Mouse (Mus musculus): ENCODE data around the gene 1190005I06Rik. TPM values are rescaled to one million over a fixed set of nuclear protein-coding genes. Genes with fewer than 3 reads are reported as not detected.

Gene 1190005I06Rik
- 2.4 and 3.8 TPM in 2 replicates for polyA plus RNA-seq (2015; fragmentation: Nextera tagmentation; extraction: Ambion mirVana)

- no peaks in the 10 kb centered on the region for H3K27me3 ChIP-seq (replicated peaks)
- H3K9ac ChIP-seq, result no peak within 1 kb of the TSS
- no peak within 1 kb of the TSS for H3K27ac ChIP-seq
- no peak within 1 kb of the TSS for H3K4me2 ChIP-seq
- no peak within 1 kb of the TSS for H3K4me3 ChIP-seq (replicated peaks)
- ATAC-seq (ENCODE audit: insufficient read depth, low FRiP score, low read depth), result no peak
- WGBS, result 57% methylated on average over 7 of the region's 7 CpGs
- no peaks in the 10 kb centered on the region for H3K9me3 ChIP-seq
- no peaks in the 10 kb centered on the region; the same call in 1 of the 2 replicates for H3K4me1 ChIP-seq
- H3K36me3 ChIP-seq, result no peaks in the 10 kb centered on the region
These were observed at the start of gene 1190005I06Rik for GRCm38 (mm10) chr8:120647532-120647931. Gene 1190005I06Rik (minus strand): TSS chr8:120647632.

GRCm38 (mm10) chr8:120696401-120697153, 49.1 kb upstream of the 1190005I06Rik start:
- H3K4me1 ChIP-seq, result peaks cover 38% of the 10 kb centered on the region
- WGBS, result 32% methylated on average over 13 of the region's 13 CpGs
- H3K4me2 ChIP-seq, result no peak overlapping the region
- no peak overlapping the region for H3K4me3 ChIP-seq (replicated peaks)
- H3K9ac ChIP-seq, result no peak overlapping the region
- H3K9me3 ChIP-seq, result no peaks in the 10 kb centered on the region
- no peaks in the 10 kb centered on the region for H3K36me3 ChIP-seq
- no peaks in the 10 kb centered on the region for H3K27me3 ChIP-seq (replicated peaks)
- peak overlapping the region; percentile 72 for H3K27ac ChIP-seq
- ATAC-seq (ENCODE audit: insufficient read depth, low FRiP score, low read depth), result peak; percentile 51; the same call in 1 of the 2 replicates

GRCm38 (mm10) chr8:120693861-120694493, 46.5 kb upstream of the 1190005I06Rik start:
- Histone ChIP-seq H3K27me3 (replicated peaks) (0 out of 2 replicates have a peak, but pooled peaks cover under 1% of the 10 kb centered on the region), H3K4me3 (replicated peaks) (0 out of 2 replicates have a peak overlapping the region, but pooled peaks have one; percentile 1), H3K36me3 (no peaks in the 10 kb centered on the region), H3K4me2 (peak overlapping the region; percentile 43), H3K9me3 (no peaks in the 10 kb centered on the region), H3K27ac (peak overlapping the region; percentile 63), H3K9ac (no peak overlapping the region; the same call in 1 of the 2 replicates), H3K4me1 (peaks cover 38% of the 10 kb centered on the region)
- ATAC-seq (ENCODE audit: insufficient read depth, low FRiP score, low read depth), result peak; percentile 79
- 13% methylated on average over 22 of the region's 22 CpGs for WGBS

GRCm38 (mm10) chr8:120692934-120693333, 45.5 kb upstream of the 1190005I06Rik start:
- H3K9me3 ChIP-seq, result no peaks in the 10 kb centered on the region
- H3K4me3 ChIP-seq (replicated peaks), result no peak overlapping the region
- no peak for ATAC-seq (ENCODE audit: insufficient read depth, low FRiP score, low read depth)
- peaks cover 38% of the 10 kb centered on the region for H3K4me1 ChIP-seq
- no peak overlapping the region for H3K27ac ChIP-seq
- peaks cover 8% of the 10 kb centered on the region; the same call in 1 of the 2 replicates for H3K27me3 ChIP-seq (replicated peaks)
- no peak overlapping the region for H3K4me2 ChIP-seq
- H3K36me3 ChIP-seq, result no peaks in the 10 kb centered on the region
- no peak overlapping the region for H3K9ac ChIP-seq
- WGBS, result 62% methylated on average over 4 of the region's 4 CpGs

GRCm38 (mm10) chr8:120688511-120688910, 41.1 kb upstream of the 1190005I06Rik start:
- peaks cover 8% of the 10 kb centered on the region; the same call in 1 of the 2 replicates for H3K27me3 ChIP-seq (replicated peaks)
- peaks cover 23% of the 10 kb centered on the region for H3K4me1 ChIP-seq
- H3K36me3 ChIP-seq, result no peaks in the 10 kb centered on the region
- H3K4me3 ChIP-seq (replicated peaks), result no peak overlapping the region
- H3K9me3 ChIP-seq, result no peaks in the 10 kb centered on the region
- ATAC-seq (ENCODE audit: insufficient read depth, low FRiP score, low read depth), result no peak
- H3K9ac ChIP-seq, result no peak overlapping the region
- H3K27ac ChIP-seq, result no peak overlapping the region
- WGBS, result 90% methylated on average over 7 of the region's 7 CpGs
- H3K4me2 ChIP-seq, result no peak overlapping the region

GRCm38 (mm10) chr8:120687786-120688185, 40.4 kb upstream of the 1190005I06Rik start:
- WGBS, result 53% methylated on average over 8 of the region's 8 CpGs
- peaks cover 19% of the 10 kb centered on the region for H3K4me1 ChIP-seq
- H3K9me3 ChIP-seq, result no peaks in the 10 kb centered on the region
- no peak overlapping the region for H3K27ac ChIP-seq
- no peak for ATAC-seq (ENCODE audit: insufficient read depth, low FRiP score, low read depth)
- no peak overlapping the region for H3K4me2 ChIP-seq
- H3K36me3 ChIP-seq, result no peaks in the 10 kb centered on the region
- H3K9ac ChIP-seq, result no peak overlapping the region
- peaks cover 8% of the 10 kb centered on the region; the same call in 1 of the 2 replicates for H3K27me3 ChIP-seq (replicated peaks)
- no peak overlapping the region for H3K4me3 ChIP-seq (replicated peaks)

- H3K4me3 ChIP-seq (replicated peaks), result no peak overlapping the region
- ATAC-seq (ENCODE audit: insufficient read depth, low FRiP score, low read depth), result no peak
- peaks cover 17% of the 10 kb centered on the region; the same call in 1 of the 2 replicates for H3K4me1 ChIP-seq
- H3K27ac ChIP-seq, result no peak overlapping the region
- no peak overlapping the region for H3K9ac ChIP-seq
- H3K9me3 ChIP-seq, result no peaks in the 10 kb centered on the region
- no peaks in the 10 kb centered on the region for H3K36me3 ChIP-seq
- H3K4me2 ChIP-seq, result no peak overlapping the region
- WGBS, result 82% methylated on average over 5 of the region's 5 CpGs
- H3K27me3 ChIP-seq (replicated peaks), result peaks cover 8% of the 10 kb centered on the region; the same call in 1 of the 2 replicates
These were observed 39.1 kb upstream of the 1190005I06Rik start for GRCm38 (mm10) chr8:120686576-120686975.

GRCm38 (mm10) chr8:120686051-120686450, 38.6 kb upstream of the 1190005I06Rik start:
- Histone ChIP-seq H3K36me3 (no peaks in the 10 kb centered on the region), H3K4me2 (no peak overlapping the region), H3K27ac (peak overlapping the region; percentile 71), H3K9me3 (no peaks in the 10 kb centered on the region), H3K27me3 (replicated peaks) (peaks cover 8% of the 10 kb centered on the region; the same call in 1 of the 2 replicates), H3K4me3 (replicated peaks) (no peak overlapping the region), H3K9ac (no peak overlapping the region), H3K4me1 (peaks cover 17% of the 10 kb centered on the region; the same call in 1 of the 2 replicates)
- WGBS, result 83% methylated on average over 13 of the region's 13 CpGs
- ATAC-seq (ENCODE audit: insufficient read depth, low FRiP score, low read depth), result no peak

- peaks cover 17% of the 10 kb centered on the region; the same call in 1 of the 2 replicates for H3K4me1 ChIP-seq
- H3K9ac ChIP-seq, result no peak overlapping the region
- WGBS, result 78% methylated on average over 8 of the region's 8 CpGs
- peaks cover 8% of the 10 kb centered on the region; the same call in 1 of the 2 replicates for H3K27me3 ChIP-seq (replicated peaks)
- H3K36me3 ChIP-seq, result no peaks in the 10 kb centered on the region
- peak overlapping the region; percentile 71 for H3K27ac ChIP-seq
- ATAC-seq (ENCODE audit: insufficient read depth, low FRiP score, low read depth), result no peak
- no peaks in the 10 kb centered on the region for H3K9me3 ChIP-seq
- no peak overlapping the region for H3K4me3 ChIP-seq (replicated peaks)
- no peak overlapping the region for H3K4me2 ChIP-seq
These were observed 38.2 kb upstream of the 1190005I06Rik start for GRCm38 (mm10) chr8:120685591-120685990.

- peak overlapping the region; percentile 71 for H3K27ac ChIP-seq
- no peaks in the 10 kb centered on the region for H3K36me3 ChIP-seq
- H3K4me2 ChIP-seq, result no peak overlapping the region
- H3K4me1 ChIP-seq, result peaks cover 17% of the 10 kb centered on the region; the same call in 1 of the 2 replicates
- WGBS, result 39% methylated on average over 5 of the region's 5 CpGs
- ATAC-seq (ENCODE audit: insufficient read depth, low FRiP score, low read depth), result peak; percentile 40; the same call in 1 of the 2 replicates
- no peaks in the 10 kb centered on the region for H3K9me3 ChIP-seq
- no peak overlapping the region for H3K4me3 ChIP-seq (replicated peaks)
- H3K27me3 ChIP-seq (replicated peaks), result peaks cover 8% of the 10 kb centered on the region; the same call in 1 of the 2 replicates
- no peak overlapping the region for H3K9ac ChIP-seq
These were observed 37.7 kb upstream of the 1190005I06Rik start for GRCm38 (mm10) chr8:120685097-120685496.

GRCm38 (mm10) chr8:120684082-120684481, 36.6 kb upstream of the 1190005I06Rik start:
- Histone ChIP-seq H3K27me3 (replicated peaks) (peaks cover 8% of the 10 kb centered on the region; the same call in 1 of the 2 replicates), H3K9me3 (no peaks in the 10 kb centered on the region), H3K4me2 (no peak overlapping the region), H3K9ac (no peak overlapping the region), H3K4me1 (peaks cover 17% of the 10 kb centered on the region; the same call in 1 of the 2 replicates), H3K4me3 (replicated peaks) (no peak overlapping the region), H3K27ac (no peak overlapping the region; the same call in 1 of the 2 replicates), H3K36me3 (no peaks in the 10 kb centered on the region)
- 65% methylated on average over 5 of the region's 5 CpGs for WGBS
- no peak for ATAC-seq (ENCODE audit: insufficient read depth, low FRiP score, low read depth)

Measured in stomach, embryonic 15.5 days (tissue).